Mouse (Mus musculus) midbrain, embryonic 14.5 days (tissue): ENCODE data around the gene Irs3. TPM values are rescaled to one million over a fixed set of nuclear protein-coding genes. Genes with fewer than 3 reads are reported as not detected.

Source experiments
- ATAC-seq: fragments of 200-750 bp; cut with Nextera tagmentation; 2 replicates; pipeline ENCODE4 v1.8.0; 2017; ENCODE audit warnings: moderate number of reproducible peaks, moderate library complexity; ENCODE audit not compliant: low FRiP score, low TSS enrichment
- DNase-seq: peaks from one replicate; pipeline ENCODE4 v3.0.0-alpha.2; 2015
- H3K27ac ChIP-seq: fragments of 300-500 bp; sonication (generic); replicated peaks from 2 replicates; pipeline ENCODE4 v1.5.1; 2014; ENCODE audit warnings: mild to moderate bottlenecking, low read depth, low read length, moderate library complexity
- H3K27me3 ChIP-seq: fragments of 300-500 bp; sonication (generic); 2 replicates; pipeline ENCODE4 v1.6.1; 2014; ENCODE audit warnings: low read length, control low read depth, mixed read lengths; ENCODE audit not compliant: control insufficient read depth, insufficient read depth
- H3K36me3 ChIP-seq: fragments of 300-500 bp; sonication (generic); 2 replicates; pipeline ENCODE4 v1.6.1; 2014; ENCODE audit warnings: low read length, control low read depth; ENCODE audit not compliant: control insufficient read depth, insufficient read depth
- H3K4me1 ChIP-seq: fragments of 300-500 bp; sonication (generic); 2 replicates; pipeline ENCODE4 v1.6.1; 2014; ENCODE audit warnings: mild to moderate bottlenecking, antibody characterized with exemption, low read length, control low read depth; ENCODE audit not compliant: control insufficient read depth, insufficient read depth
- H3K4me2 ChIP-seq: fragments of 300-500 bp; sonication (generic); 2 replicates; pipeline ENCODE4 v1.6.1; 2014; ENCODE audit warnings: mild to moderate bottlenecking, low read length, moderate library complexity
- H3K4me3 ChIP-seq: fragments of 300-500 bp; sonication (generic); replicated peaks from 2 replicates; pipeline ENCODE4 v1.5.1; 2014; ENCODE audit warnings: low read depth, low read length
- H3K9ac ChIP-seq: fragments of 300-500 bp; sonication (generic); replicated peaks from 2 replicates; pipeline ENCODE4 v1.6.1; 2014; ENCODE audit warnings: mild to moderate bottlenecking, low read length, moderate library complexity
- H3K9me3 ChIP-seq: fragments of 300-500 bp; sonication (generic); 2 replicates; pipeline ENCODE4 v1.6.1; 2016; ENCODE audit warnings: low read length, control low read depth, mixed read lengths; ENCODE audit not compliant: control insufficient read depth
- WGBS: fragments of 180-500 bp; shearing (Covaris S2); extraction: QIAGEN DNeasy Blood & Tissue Kit; methylation state at CpG from one replicate; pipeline ENCODE4 v1.1.7; 2014; 5-methylcytosine and 5-hydroxymethylcytosine counted together
- polyA plus RNA-seq: library from polyadenylated mRNA; unstranded; fragments of >200 nt; fragmentation: Nextera tagmentation; extraction: Ambion mirVana; gene quantifications from 2 replicates; pipeline ENCODE4 v1.2.1, GENCODE M21; 2014

Irs3 gene
- polyA plus RNA-seq, 1 experiment from 2014 or later: not detected

DNA sequence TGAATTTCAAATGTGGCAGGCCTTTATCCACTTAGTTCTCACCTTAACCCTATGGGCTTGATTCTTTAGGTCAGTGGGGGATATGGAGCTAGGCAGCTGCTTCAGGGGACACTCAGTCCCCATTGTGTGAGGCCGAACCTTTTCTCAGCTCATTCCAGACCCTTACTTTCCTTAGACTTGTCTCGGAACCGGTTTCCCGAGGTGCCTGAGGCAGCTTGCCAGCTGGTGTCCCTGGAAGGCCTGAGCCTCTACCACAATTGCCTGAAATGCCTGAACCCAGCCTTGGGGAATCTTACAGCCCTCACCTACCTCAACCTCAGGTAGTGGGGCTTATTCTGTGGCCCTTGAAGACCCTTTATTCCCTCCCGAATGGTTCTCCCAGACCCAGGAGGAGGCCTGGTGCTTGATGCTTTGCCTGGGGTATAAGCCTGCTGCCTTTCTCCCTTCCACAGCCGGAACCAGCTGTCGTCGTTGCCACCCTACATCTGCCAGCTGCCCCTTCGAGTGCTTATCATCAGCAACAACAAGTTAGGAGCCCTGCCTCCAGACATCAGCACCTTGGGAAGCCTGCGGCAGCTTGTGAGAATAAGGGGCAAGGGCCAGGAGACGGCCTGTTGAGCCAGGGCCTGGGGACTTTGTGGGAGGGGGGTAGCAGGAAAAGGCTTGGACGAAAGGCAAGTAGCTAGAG, 12.0 kb downstream of the Irs3 start:
- no peak for DNase-seq
- H3K4me3 ChIP-seq: no peak overlapping the region

DNA sequence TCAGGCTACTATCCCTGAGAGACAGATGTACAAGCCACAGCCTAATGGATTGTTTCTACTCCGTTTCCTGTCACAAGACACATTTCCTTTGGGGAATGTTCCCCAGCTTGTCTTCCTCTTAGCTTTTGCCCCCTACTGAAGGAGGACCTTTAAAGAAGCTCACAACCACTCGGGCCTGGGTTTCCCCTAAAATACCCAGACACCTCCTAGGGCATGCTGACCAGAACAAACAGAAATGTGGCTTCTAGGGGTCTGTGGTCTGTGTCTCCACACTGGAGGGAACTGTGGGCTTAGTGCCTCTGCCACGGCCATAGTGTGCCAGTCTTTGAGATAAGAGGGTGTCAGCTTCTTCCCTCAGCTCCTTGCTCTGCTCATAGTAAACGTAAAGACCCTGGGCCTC, 13.9 kb downstream of the Irs3 start:
- no peak for DNase-seq
- 73% methylated on average over 4 of the region's 4 CpGs for WGBS
- peaks cover 25% of the 10 kb centered on the region for H3K4me1 ChIP-seq
- peak overlapping the region; percentile 92 for H3K4me2 ChIP-seq
- no peaks in the 10 kb centered on the region for H3K9me3 ChIP-seq
- 0 out of 2 replicates have a peak overlapping the region, but pooled peaks have one; percentile 12 for H3K9ac ChIP-seq
- ATAC-seq: no peak
- H3K36me3 ChIP-seq: peaks cover 32% of the 10 kb centered on the region
- H3K27ac ChIP-seq: no peak overlapping the region; the same call in 1 of the 2 replicates
- no peak overlapping the region for H3K4me3 ChIP-seq
- H3K27me3 ChIP-seq: no peaks in the 10 kb centered on the region

More for the DNA sequence above, 12.0 kb downstream of the Irs3 start:
- no peaks in the 10 kb centered on the region for H3K9me3 ChIP-seq
- no peak for ATAC-seq
- H3K27me3 ChIP-seq: no peaks in the 10 kb centered on the region
- H3K27ac ChIP-seq: no peak overlapping the region
- H3K4me1 ChIP-seq: peaks cover 19% of the 10 kb centered on the region
- WGBS: 82% methylated on average over 12 of the region's 12 CpGs
- H3K9ac ChIP-seq: 0 out of 2 replicates have a peak overlapping the region, but pooled peaks have one; percentile 9
- H3K36me3 ChIP-seq: peaks cover 51% of the 10 kb centered on the region
- H3K4me2 ChIP-seq: no peak overlapping the region

DNA sequence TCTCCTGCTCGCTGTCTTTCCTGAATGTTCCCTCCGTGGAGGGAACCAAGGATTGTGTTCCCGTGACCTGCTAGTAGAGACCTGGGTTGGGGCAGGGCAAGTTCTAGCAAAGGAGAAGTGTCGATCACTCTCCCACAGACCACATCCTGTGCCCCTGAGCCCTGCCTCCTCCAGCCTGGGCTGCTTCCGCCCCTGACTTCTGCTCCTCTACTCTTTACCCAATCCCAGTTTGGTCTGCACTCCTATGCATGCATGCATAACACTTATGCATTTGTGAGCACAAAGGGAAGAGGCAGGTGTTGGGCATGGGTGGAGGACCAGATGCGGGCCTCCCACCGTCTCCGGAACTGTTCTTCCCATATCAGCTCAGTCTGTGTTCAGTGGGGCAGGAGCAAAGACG, 14.3 kb downstream of the Irs3 start:
- WGBS: 81% methylated on average over 9 of the region's 9 CpGs
- peaks cover 25% of the 10 kb centered on the region for H3K4me1 ChIP-seq
- H3K36me3 ChIP-seq: peaks cover 27% of the 10 kb centered on the region
- ATAC-seq (no peak), DNase-seq (no peak)
- H3K4me3 ChIP-seq: no peak overlapping the region
- H3K27me3 ChIP-seq: no peaks in the 10 kb centered on the region
- H3K9ac ChIP-seq: no peak overlapping the region; the same call in 1 of the 2 replicates
- H3K4me2 ChIP-seq: peak overlapping the region; percentile 92
- H3K27ac ChIP-seq: no peak overlapping the region; the same call in 1 of the 2 replicates
- no peaks in the 10 kb centered on the region for H3K9me3 ChIP-seq

- peaks cover 25% of the 10 kb centered on the region for H3K4me1 ChIP-seq
- H3K27me3 ChIP-seq: no peaks in the 10 kb centered on the region
- DNase-seq: no peak
- H3K9ac ChIP-seq: no peak overlapping the region; the same call in 1 of the 2 replicates
- H3K4me3 ChIP-seq: no peak overlapping the region
- no peak overlapping the region for H3K27ac ChIP-seq
- no peak for ATAC-seq
- H3K9me3 ChIP-seq: no peaks in the 10 kb centered on the region
- peak overlapping the region; percentile 92 for H3K4me2 ChIP-seq
- peaks cover 22% of the 10 kb centered on the region for H3K36me3 ChIP-seq
- 45% methylated on average over 3 of the region's 3 CpGs for WGBS
These were observed 14.9 kb downstream of the Irs3 start for GRCm38 (mm10) chr5:137630602-137631001.

GRCm38 (mm10) chr5:137629906-137630545, 15.5 kb downstream of the Irs3 start:
- DNase-seq (no peak), ATAC-seq (no peak)
- Histone ChIP-seq H3K9me3 (no peaks in the 10 kb centered on the region), H3K27ac (no peak overlapping the region), H3K36me3 (peaks cover 17% of the 10 kb centered on the region), H3K27me3 (no peaks in the 10 kb centered on the region), H3K4me2 (peak overlapping the region; percentile 92), H3K4me3 (peak overlapping the region; percentile 94), H3K4me1 (peaks cover 25% of the 10 kb centered on the region), H3K9ac (peak overlapping the region; percentile 79)
- WGBS: 28% methylated on average over 6 of the region's 6 CpGs

DNA sequence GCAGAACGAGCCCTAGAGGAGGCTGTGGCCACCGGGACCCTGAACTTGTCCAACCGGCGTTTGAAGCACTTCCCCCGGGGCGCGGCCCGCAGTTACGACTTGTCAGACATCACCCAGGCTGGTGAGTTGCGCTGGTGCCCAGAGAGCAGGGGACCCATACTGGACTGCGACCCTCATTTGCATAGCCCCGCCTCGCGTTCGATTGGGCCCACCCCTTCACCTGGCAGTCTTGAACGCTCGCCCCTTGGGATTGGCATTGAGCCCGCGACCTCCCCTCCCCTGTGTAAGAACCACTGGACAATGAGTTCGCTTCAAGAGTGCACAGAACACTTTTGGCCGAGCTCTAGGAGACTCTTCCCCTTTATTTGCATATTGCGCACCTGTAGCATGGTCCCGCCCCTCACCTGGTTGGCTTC, 16.2 kb downstream of the Irs3 start:
- peak; percentile 35 for ATAC-seq
- 0% methylated on average over 23 of the region's 23 CpGs for WGBS

DNA sequence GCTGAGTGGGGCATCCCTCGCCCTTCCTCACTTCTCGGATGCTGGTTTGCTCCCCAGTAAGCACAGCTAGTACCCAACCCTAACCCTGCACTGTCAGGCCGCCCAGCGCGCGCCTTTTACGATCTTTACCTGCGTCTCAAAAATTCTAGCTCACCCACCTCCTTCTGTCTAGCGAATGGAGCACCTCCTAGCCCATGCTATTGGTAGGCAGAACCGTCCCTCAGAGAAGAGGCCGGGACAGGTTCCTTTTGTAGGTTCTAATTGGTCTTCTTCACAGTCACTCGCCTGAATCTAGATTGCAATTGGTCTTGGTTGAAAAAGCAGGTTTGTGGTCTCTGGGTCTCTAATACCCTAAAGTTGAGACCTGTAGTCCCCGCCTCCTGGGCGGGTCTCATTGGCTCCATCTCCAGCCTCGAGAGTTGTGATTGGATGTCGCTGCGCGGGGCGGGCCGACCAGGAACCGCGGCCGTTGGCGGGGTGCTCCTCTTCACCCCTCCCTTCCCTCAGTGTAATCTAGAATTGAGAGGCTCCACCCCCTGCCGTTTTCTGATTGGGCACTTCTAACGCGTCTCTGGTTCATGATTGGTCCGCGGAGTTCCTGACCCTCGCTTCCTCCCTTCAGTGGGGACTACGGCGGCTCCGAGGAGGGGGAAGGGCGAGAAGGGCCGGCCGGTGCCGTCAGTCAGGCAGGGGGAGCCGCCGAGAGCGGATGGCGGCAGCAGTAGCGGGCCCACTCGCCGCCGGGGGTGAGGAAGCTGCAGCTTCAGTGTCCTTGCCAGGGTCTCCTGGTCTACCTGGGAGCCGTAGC, 16.8 kb downstream of the Irs3 start, which contains the start of the genes Fbxo24, Lrch4 and Gm20605:
Fbxo24 (minus strand) TSS at position 505 of the 808 bp plus-strand sequence.
Lrch4 (plus strand) TSS at position 624 of the 808 bp plus-strand sequence.
Gm20605 (plus strand) TSS at position 678 of the 808 bp plus-strand sequence.
- H3K4me2 ChIP-seq: peak within 1 kb of the TSS; percentile 92
- peak within 1 kb of the TSS; percentile 90 for H3K27ac ChIP-seq
- WGBS: under 1% methylated on average over 46 of the region's 46 CpGs
- H3K4me3 ChIP-seq: peak within 1 kb of the TSS; percentile 94
- H3K36me3 ChIP-seq: peaks cover 8% of the 10 kb centered on the region
- ATAC-seq (peak; percentile 98), DNase-seq (peak; percentile 100)
- H3K9me3 ChIP-seq: no peaks in the 10 kb centered on the region
- no peaks in the 10 kb centered on the region for H3K27me3 ChIP-seq
- peak within 1 kb of the TSS; percentile 79 for H3K9ac ChIP-seq
- H3K4me1 ChIP-seq: peaks cover 25% of the 10 kb centered on the region

More for the DNA sequence above, 16.2 kb downstream of the Irs3 start:
- no peaks in the 10 kb centered on the region for H3K27me3 ChIP-seq
- peaks cover 25% of the 10 kb centered on the region for H3K4me1 ChIP-seq
- H3K4me2 ChIP-seq: peak overlapping the region; percentile 92
- DNase-seq: peak; percentile 68
- peak overlapping the region; percentile 86 for H3K27ac ChIP-seq
- H3K4me3 ChIP-seq: peak overlapping the region; percentile 94
- H3K36me3 ChIP-seq: peaks cover 14% of the 10 kb centered on the region
- H3K9me3 ChIP-seq: no peaks in the 10 kb centered on the region
- H3K9ac ChIP-seq: peak overlapping the region; percentile 79

DNA sequence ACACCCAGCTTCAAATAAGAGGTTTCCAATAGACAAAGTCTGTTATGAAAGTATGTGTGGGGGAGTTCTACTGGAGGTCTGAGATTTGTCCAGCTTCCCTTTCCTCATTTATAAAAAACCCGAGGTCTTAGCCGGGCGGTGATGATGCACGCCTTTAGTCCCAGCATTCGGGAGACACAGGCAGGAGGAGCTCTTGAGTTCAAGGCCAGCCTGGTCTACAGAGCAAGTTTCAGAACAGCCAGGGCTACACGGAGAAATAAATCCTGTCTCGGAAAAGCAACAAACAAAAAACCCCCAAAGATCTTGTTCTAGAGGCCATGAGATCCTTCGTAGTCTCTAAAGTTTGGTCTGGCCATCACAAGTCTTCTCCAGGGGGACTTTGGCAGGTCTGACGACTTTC, 17.5 kb downstream of the Irs3 start:
- ATAC-seq: no peak
- peaks cover 4% of the 10 kb centered on the region; the same call in 1 of the 2 replicates for H3K36me3 ChIP-seq
- H3K9ac ChIP-seq: peak overlapping the region; percentile 57
- 4% methylated on average over 9 of the region's 9 CpGs for WGBS
- no peaks in the 10 kb centered on the region for H3K27me3 ChIP-seq
- peak overlapping the region; percentile 75 for H3K4me2 ChIP-seq
- H3K4me3 ChIP-seq: peak overlapping the region; percentile 94
- H3K9me3 ChIP-seq: no peaks in the 10 kb centered on the region
- no peak for DNase-seq
- H3K27ac ChIP-seq: peak overlapping the region; percentile 90
- H3K4me1 ChIP-seq: peaks cover 25% of the 10 kb centered on the region
